In the genomic region with DNA sequence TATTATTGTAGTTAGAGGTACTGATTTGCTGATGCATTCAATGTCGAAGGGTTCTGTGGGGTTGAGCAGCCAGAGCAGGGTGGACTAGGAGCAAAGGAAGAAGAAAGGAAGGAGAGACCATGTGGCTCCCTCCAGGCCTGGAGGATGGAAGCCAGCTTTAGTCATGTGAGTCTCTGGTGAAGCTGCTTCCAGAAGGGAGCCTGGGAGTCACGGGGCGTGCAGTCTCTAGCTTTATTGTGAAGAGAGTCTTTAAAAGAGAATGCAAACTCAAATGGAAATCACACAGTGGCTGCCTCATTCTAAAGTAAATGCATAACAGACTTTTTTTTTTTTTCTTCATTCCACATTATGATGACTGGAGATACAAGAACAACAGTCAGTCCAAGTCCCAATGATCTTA, we compare ENCODE assay signal across 14 mouse cellular contexts.
DNase-seq lines count a peak whose midpoint lies in the region; ATAC-seq lines count a peak whose summit lies in the region.
"Had no signal": no experiment of that assay in that cellular context is flagged by ENCODE, and none has a peak within 500 bp of the region (broad histone marks: within the 10 kb centered on the region; RNA-seq: fewer than 3 reads in every experiment).

No protein-coding gene starts in this region.

- WGBS in neural tube, embryonic 15.5 days, result 39% methylated on average over 3 of the region's 3 CpGs

- H3K27ac ChIP-seq in neural tube, embryonic 15.5 days (replicated peaks), result peak overlapping the region; percentile 58
- H3K27ac ChIP-seq: heart, embryonic 13.5 days; kidney, embryonic 15.5 days; macrophage had no signal

- no peak overlapping the region for H3K9ac ChIP-seq in neural tube, embryonic 15.5 days (replicated peaks)
- H3K9ac ChIP-seq: heart, embryonic 13.5 days; hindbrain, embryonic 15.5 days; kidney, embryonic 15.5 days; liver, postnatal 0 days had no signal

- H3K4me2 ChIP-seq in neural tube, embryonic 15.5 days, result no peak overlapping the region
- H3K4me2 ChIP-seq: hindbrain, embryonic 15.5 days had no signal

- H3K9me3 ChIP-seq in neural tube, embryonic 15.5 days (replicated peaks), result no peaks in the 10 kb centered on the region
- H3K9me3 ChIP-seq: heart, embryonic 13.5 days; hindbrain, embryonic 15.5 days had no signal

- peak; percentile 30 to 41 for DNase-seq in cerebellum, postnatal 14 days
- DNase-seq in cerebellum, postnatal 4 days (ENCODE audit: low spot score in 2 of 2), result no peak
- peak; percentile 39 for DNase-seq in layer of hippocampus, adult 11-12 months (ENCODE audit: low spot score)
- DNase-seq in layer of hippocampus, adult 9-10 months (ENCODE audit: low spot score), result no peak
- peak; percentile 45 for DNase-seq in right cerebral cortex, adult 18-20 months
- DNase-seq in right cerebral cortex, postnatal 4 days, result no peak
- DNase-seq: liver, postnatal 0 days; thymus, adult 2 months had no signal

- H3K27me3 ChIP-seq in neural tube, embryonic 15.5 days (replicated peaks), result no peaks in the 10 kb centered on the region
- H3K27me3 ChIP-seq: hindbrain, embryonic 15.5 days had no signal

- no peak overlapping the region for H3K4me3 ChIP-seq in neural tube, embryonic 15.5 days (replicated peaks)
- H3K4me3 ChIP-seq: heart, embryonic 13.5 days; hindbrain, embryonic 15.5 days; kidney, embryonic 15.5 days had no signal

- H3K36me3 ChIP-seq in neural tube, embryonic 15.5 days, result no peaks in the 10 kb centered on the region
- H3K36me3 ChIP-seq: heart, embryonic 13.5 days; hindbrain, embryonic 15.5 days; kidney, embryonic 15.5 days had no signal

- no peak for ATAC-seq in neural tube, embryonic 15.5 days (ENCODE audit: low FRiP score)
- ATAC-seq in megakaryocyte progenitor cell, adult 5-6 weeks (replicated peaks; ENCODE audit: poor library complexity), result no peak
- ATAC-seq: liver, postnatal 0 days had no signal

- peaks cover 46% of the 10 kb centered on the region for H3K4me1 ChIP-seq in neural tube, embryonic 15.5 days

Comparison
In these comparisons a context has a peak if more than half of its experiments do, and no peak if none do; other contexts are left out.
1. DNase-seq: peak in cerebellum, postnatal 14 days (2 of 2), layer of hippocampus, adult 11-12 months (single experiment) and right cerebral cortex, adult 18-20 months (single experiment); none in cerebellum, postnatal 4 days (0 of 2), layer of hippocampus, adult 9-10 months (single experiment) and right cerebral cortex, postnatal 4 days (single experiment).